Mouse (Mus musculus) heart, postnatal 36 days (tissue): ENCODE measurements at regions not wholly inside any gene's neighbourhood (a gene's known extent, or its start where the extent isn't known, plus 50 kb on each side); places are given as distances from the start of the nearest gene placed in this dataset.
A peak's percentile ranks its signal among the peaks of the same experiment; 100 is the strongest.
"Not testable (repeated sequence)": the region's sequence is repeated elsewhere in the genome, so short reads cannot be mapped to it uniquely, and the experiment has no call there.

Source experiments
- DNase-seq, 2 experiments: peaks; one replicate each; pipeline ENCODE4 v3.0.0; 2021 to 2022
- intact Hi-C: fragments of 180-260 bp; cut with DNase I; formaldehyde crosslinking; loops from one replicate; pipeline ENCODE4 v1.15.1; 2025

DNA sequence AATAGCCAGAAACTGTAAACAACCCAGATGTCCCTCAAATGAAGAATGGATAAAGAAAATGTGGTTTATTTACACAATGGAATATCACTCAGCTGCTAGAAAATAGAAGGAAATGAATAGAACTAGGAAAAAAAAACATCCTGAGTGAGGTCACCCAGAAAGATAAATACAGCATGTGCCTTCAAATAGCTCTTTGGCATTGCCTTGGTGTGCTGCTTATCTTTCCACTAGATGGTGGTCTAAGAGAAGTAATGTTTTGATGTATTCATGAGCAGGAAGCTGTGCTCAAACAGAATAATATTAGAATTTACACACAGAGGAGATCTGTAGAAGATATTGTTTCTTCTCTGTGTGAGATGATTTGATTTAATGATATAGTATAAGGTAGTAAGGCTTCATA, 78.8 kb downstream of the Zfp619 start:
- intact Hi-C loops, result no loop called here
- no peak for DNase-seq

DNA sequence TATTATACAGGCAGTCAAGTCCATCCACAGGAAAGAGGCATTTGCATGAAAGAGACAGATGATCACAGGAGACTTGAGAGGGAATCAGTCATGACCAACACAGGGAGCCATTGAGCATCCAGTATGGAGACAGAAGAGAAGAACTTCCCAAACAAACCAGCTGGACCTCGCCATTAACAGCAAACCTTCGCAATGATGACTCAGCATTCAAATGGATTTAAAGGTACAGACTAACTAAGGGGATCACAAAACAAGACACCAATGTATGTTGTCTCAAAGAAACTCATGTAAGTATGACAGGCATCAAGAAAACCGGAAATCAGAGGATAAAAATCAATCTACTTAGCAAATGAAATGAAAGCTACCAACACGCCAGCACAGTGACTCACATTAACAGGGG, 96.2 kb downstream of the Zfp619 start:
- intact Hi-C loops, result no loop called here

DNA sequence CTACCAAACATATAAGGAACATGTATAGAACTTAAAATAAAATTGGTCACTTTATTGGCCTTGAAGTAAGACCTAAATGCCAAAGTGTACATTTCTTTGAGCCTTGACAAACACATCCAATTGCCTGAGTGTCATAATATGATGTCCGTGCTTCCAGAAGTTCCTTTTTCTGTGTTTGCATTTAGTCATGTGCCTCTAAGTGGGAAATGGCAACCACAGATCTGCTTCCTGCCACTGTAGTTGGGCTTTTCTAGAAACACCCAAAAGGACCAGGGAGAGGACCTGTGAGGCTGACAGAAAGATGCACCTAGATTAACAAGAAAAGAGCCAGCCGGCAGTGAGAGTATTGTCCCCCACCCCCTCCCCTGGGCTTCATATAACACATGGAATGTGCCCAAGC, 97.5 kb downstream of the Zfp619 start:
- intact Hi-C loops, result no loop called here
- DNase-seq, result no peak

More for the DNA sequence above, 96.2 kb downstream of the Zfp619 start:
- no peak for DNase-seq

DNA sequence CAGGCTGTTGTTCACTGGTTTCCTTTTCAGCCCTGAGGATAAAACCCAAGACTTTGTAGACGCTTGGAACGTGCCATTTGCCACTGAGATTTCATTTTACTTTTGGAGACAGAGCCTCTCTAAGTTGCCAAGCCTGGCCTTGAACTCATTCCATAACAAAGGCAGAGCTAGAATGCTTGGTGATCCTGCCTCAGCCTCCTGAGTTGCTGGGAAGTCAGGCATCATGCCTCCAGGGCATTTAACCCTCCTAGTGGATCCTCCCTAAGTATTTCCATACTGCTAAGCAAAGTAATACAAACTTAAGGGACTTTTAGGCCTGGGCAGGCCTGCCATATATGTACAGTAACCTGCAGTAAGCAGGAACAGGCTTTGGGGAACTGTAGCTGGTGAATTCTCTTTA, 104.2 kb downstream of the Zfp619 start:
- intact Hi-C loops, result no loop called here
- no peak for DNase-seq

DNA sequence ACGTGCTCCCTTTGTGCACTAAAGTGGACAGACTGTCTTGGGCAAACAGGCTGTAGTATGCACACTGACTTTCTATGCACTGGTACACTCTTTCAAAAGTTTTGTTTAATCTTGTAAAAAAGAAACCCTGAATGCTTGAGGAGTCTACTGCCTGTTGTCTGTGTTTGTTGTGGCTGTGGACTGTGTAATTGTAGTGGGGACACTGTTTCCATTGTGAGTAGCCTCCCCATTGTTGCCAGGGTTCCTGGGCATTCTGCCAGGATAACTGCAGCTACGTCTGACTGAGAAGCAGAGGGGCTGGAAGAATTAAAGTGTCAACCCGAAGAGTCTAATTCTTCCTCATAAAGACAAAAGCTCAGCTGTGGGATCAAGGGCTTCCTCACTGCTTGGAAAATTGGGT, 115.3 kb downstream of the Zfp619 start:
- no peak for DNase-seq
- intact Hi-C loops, result no loop called here

DNA sequence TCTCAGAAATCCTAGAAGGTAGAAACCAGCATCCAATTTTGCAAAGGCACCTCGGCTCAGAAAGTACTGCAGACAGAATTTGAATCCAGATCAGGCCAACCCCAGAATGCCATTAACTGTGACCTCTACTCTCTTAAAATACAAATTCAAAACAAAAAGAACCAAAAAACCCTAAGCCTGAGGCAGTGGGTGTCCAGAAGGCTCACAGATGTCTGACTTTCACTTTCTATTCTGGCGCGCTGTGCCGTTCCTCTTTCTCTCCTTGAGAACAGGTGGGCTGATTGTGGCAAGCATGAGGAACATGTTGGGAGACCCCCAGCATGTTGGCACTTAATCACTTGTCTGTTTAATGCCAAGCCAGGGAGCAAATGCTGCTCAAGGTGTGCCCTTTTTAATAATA, 124.8 kb downstream of the Zfp619 start:
- intact Hi-C loops, result no loop called here
- DNase-seq, result no peak

DNA sequence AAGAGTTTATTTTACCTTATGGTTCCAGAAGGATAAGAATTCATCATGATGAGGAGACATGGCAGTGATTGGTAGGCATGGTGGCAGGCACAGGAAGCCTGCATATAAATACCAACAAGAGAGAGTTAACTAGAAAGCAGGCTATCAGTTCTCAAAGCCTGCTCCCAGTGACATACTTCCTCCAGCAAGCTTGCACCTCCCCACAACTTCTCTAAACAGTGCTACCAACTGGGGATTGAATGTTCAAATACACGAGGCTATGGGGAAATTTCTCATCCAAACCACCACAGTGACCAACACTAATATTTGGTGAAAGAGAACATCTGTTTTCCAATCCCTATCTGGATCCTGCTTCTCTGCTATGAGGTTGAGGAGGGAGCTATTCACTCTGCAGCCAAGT, 125.8 kb downstream of the Zfp619 start:
- DNase-seq, result no peak
- intact Hi-C loops, result no loop called here

DNA sequence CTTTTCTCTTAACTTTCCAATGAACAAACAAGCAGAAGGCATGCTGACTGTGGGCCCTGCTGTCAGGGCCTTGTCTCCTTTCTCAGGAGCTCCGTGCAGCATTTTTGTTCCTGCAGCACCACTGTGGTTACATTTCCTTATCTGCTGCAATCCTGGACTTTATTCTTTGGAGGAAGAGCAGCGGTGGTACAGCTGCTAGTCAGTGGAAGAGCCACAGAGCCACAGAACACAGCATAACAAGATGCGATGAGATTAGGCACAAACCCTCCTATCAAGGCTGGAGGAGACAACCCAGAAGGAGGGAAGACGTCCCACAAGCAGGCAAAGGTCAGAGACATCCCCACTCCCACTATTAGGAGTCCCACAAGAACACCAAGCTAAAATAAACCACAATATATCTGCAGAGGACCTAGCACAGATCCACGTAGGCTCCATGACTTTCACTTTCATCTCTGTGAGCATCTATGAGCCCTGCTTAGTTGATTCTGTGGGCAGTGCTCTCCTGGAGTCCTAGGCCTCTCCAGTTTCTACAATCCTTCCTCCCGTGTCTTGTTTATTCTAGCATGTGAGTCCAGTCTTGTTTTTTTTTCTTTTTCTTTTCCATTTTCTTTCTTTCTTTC, 133.0 kb downstream of the Zfp619 start:
- intact Hi-C loops, result no loop called here
- DNase-seq, result no peak

DNA sequence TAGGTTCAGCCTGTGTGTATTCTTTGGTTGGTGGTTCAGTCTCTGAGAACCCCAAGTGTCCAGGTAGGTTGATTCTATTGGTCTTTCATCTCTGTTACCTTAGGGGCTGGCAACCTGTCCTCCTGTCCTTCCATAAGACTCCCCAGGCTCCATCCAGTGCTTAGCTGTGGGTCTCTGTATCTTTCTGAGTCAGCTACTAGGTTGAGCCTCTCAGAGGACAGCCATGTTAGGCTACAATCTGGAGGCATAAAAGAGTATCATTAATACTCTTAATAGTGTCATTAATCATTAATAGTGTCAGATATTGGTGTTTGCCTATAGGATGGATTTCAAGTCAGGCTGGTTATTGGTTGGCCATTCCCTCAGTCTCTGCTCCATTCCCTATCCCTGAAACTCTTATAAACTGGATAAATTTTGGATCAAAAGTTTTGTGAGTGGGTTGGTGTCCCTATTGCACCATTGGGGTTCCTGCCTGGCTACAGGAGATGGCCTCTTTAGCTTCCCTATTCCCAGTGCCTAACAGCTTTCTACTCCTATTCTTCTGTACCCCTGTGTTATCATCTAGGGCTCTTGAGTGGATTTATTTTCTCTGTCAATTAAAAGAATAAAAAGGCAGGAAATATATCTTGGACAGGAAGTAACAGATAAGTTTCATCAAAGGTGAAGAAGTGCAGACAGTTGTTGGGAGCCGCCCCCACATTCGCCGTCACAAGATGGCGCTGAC, 137.2 kb downstream of the Zfp619 start:
- no peak for DNase-seq
- intact Hi-C loops, result no loop called here

DNA sequence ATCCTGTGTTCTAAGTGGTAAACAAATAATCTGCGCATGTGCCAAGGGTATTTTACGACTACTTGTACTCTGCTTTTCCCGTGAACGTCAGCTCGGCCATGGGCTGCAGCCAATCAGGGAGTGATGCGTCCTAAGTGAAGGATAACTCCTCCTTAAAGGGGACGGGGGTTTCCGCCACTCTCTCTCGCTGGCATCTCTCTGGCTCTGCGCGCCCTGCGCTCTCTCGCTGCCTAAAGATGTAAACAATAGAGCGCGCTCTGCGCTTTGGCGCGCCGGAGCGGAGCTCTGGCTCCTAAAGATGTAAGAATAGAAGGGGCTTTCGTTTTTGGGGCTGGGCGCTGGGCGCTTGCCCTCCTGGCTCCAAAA, 137.7 kb downstream of the Zfp619 start:
- DNase-seq, result peak; percentile 12 to 20
- intact Hi-C loops, result not testable (repeated sequence)

DNA sequence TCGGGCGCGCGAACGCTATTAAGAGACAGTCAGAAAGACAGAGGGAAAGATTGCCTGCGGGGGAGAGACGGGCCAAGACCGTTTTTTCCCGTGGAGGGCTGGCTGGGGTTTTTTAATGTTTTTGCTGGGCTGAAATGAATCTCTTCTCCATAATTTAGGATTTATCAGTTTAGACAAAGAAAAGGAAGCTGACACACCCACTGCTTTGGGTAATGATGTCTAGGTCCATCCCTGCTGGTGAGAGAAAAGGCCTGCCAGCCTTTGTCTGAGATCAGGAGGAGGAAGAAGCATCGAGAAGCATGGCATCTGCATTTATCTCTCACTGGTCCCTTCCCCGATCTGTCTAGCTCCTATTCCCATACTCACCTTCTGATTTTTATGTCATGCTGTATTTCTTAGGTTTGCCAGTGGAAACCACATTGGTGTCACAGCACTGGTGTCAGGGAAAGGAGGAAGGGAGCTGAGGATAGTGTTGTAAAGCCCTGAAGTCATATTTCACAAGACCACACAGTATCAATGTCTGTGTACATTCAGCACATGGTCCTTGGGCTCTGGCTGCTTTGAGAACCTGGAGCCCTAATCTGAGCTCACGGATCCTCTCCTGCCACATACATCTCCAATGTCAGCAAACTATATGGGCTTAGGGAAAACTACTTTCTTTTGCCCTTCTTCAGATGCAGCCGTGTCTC, 138.3 kb downstream of the Zfp619 start:
- no peak for DNase-seq
- intact Hi-C loops, result no loop called here

DNA sequence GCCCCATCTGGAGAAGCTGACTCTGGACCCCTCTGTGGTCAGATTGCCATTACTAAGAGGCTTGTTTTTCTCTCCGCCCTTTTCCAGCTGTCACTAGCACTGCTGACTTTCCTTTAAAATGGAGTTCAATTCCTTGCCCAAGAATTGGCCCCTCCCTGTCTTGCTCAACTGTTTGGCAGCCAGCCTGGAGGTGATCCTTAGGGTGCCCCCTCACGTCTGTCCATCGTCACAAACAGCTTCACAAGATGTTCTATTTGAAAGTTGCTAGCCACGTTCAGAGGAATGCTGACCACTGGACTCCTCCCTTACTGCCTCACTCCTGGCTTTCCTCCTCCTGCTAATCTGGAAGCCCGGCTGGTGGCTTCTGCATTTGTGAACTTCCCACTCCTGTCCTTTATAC, 142.0 kb downstream of the Zfp619 start:
- intact Hi-C loops, result no loop called here
- peak; percentile 18 to 27 for DNase-seq

DNA sequence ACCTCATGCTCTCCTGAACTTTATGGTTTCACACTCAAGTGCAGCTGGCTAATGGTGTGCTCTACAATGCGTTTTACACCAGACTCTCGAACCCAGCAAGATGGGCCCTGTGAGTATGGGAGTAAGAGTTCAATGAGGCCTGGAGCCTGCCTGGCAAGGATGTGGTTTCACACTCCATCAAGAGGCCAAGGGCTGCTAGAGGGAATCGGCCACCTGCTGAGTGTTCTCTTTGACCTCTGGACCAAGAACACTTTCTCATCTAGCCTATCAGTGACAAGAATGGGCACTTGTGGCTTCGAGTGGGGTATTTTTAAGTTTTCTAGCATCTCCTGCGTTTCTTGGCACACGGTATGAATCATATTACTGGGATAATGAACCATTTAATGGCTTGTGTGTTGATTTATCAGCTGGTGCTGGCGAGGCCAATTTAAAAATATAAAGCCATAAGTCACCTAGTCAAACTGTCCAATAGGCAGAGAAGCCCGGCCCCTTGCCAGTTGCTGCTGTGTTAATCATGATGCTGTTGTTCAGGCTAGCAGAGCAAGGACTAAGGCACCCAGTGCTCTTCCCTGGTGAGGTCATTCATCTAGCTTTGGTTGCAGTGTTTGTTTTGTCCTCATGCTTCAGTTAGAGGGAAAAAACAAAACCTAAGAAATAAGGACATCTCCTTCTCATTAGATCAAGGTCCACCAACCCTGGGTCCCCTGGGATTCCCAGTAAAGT, 157.7 kb downstream of the Zfp619 start:
- intact Hi-C loops, result no loop called here
- DNase-seq, result no peak

DNA sequence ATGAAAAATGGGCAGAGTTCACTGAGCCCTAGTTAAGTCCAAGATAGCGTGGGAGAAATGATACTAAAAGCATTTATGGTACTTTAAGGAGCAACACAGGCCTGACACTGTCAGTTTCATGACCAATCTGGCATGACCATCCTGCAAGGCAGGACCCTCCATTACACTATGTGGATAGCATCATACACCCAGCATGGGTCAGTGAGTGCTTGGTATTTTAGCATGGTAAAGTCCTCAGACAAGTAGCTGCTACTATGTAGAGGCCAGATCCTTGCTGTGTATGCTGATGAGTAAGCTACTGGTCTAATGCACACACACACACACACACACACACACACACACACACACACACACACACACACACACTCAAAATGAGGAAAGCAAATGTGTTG, 158.3 kb downstream of the Zfp619 start:
- no peak for DNase-seq
- intact Hi-C loops, result no loop called here

DNA sequence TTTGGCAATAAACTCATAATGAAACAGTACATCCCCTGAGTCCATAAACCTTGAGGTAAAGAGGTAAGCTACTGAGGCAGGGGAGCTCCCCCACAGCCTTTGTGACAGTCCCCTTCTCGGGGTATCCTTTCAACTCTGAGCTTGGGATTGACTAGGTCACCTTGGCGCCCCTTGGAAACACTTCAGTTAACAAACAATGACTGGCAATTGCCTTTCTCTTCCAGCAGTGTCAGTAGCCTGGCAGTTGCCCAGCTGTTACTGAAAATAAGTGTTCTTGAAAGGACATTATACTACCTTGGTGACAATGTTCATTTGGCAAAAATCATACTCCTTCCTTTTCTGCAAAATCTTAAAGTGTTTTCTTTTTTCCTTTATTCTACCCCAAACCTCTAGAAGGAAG, 162.8 kb downstream of the Zfp619 start:
- intact Hi-C loops, result no loop called here
- peak; percentile 15 to 22 for DNase-seq

DNA sequence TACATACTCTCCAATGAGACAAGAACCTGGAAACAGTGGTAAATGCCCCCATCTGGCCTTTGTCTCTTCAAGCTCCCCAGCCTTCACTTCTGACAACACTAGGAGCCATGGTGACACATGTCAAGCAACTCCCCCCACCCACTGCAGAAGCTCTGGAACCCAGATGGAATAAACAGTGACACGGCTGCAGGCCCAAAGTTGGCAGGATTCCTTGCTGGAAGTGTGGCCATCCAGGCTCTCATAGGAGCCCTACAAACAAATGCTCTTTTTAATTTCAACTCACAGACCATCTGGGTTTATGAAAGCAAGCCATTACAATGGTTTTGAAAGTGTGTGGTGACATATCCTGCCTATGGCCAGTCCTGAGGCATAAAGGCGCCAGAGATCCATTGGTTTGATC, 179.0 kb downstream of the Zfp619 start:
- DNase-seq, result no peak
- intact Hi-C loops, result no loop called here

DNA sequence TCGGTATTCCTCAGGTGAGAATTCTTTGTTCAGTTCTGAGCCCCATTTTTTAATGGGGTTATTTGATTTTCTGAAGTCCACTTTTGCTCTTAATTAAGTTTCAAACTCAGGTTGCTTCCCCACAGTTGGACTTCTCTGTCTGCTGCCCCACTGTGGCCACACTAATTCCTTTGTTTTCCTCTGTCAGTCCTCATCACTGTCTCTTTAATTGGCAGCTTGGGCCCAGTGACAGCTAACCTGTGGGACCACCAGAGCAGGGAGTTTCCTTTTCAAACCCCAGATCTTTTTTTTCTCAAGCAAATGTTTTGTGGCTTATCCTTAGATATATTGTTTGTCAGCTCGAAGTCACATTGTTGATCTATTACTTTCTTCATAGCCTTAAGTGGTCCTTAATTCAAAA, 183.9 kb downstream of the Zfp619 start:
- intact Hi-C loops, result no loop called here
- DNase-seq, result no peak

DNA sequence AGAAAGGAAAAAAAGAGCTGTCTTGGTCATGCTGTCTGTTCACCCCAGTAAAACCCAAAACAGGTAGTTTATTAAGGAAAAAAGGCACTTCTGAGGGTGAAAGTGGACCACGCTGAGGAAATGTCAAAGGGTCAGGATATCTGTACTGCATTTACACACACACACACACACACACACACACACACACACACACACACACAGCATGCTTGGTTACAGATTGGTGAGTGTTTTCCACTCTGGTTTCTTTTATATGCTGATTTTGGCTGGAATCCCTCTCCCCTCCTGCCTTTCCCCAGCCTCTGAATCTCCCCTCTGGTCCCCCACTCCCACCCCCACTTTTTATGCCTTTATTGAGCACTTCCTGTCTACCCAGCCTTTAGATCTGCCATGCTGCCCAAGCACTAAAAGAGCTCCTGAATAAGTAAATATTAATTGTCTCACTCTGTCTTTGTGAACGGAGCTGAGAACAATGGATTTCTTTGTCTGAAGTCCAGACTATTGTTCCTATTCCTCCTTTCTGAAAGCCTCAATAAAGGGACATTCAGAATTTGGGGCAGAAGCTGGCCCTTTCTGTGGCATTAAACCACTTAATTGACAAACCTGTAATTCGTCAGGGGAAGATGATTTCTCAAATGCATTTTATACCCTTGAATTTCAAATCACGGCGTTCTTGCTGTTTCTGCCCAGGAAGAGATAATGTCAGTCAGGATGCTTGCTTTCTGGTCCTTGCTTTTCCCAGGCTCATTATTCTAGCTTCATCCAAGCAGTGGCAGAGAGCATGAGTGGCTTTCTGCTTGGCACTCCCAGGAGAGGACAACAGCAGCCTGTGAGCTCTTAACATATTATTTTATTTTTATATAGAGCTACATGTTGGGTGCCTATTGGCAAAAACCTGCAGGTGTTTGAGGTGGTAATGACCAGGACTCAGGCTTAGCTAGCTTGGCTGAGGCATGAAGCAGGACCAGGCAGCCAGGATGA, 187.8 kb downstream of the Zfp619 start:
- no peak for DNase-seq
- intact Hi-C loops, result no loop called here

DNA sequence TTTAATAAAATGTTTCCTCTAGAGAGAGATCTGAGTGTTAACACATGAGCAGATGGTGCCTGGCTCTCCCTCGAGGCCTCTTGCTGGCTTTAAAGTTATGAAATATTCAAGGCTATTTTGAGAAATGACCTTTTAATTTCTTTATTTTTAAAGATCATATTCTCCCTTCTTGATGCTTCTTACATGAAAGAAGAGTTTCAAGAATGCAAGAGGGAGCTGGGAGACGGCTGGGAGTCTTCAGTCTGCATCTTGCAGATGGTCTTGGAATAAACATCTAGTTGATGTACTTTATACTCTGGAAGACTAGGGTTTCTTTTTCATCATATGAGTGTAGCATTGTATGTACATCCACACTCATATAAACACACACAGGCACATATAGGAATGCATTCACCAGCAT, 189.0 kb downstream of the Zfp619 start:
- intact Hi-C loops, result no loop called here
- no peak for DNase-seq
